Mouse (Mus musculus): ENCODE results near the gene Olfr209. TPM values are rescaled to one million over a fixed set of nuclear protein-coding genes. Genes with fewer than 3 reads are reported as not detected.
"Not testable (repeated sequence)": the region's sequence is repeated elsewhere in the genome, so short reads cannot be mapped to it uniquely, and the experiment has no call there.

Olfr209 gene
- total and polyA plus RNA-seq, 2 experiments, result not detected

DNA sequence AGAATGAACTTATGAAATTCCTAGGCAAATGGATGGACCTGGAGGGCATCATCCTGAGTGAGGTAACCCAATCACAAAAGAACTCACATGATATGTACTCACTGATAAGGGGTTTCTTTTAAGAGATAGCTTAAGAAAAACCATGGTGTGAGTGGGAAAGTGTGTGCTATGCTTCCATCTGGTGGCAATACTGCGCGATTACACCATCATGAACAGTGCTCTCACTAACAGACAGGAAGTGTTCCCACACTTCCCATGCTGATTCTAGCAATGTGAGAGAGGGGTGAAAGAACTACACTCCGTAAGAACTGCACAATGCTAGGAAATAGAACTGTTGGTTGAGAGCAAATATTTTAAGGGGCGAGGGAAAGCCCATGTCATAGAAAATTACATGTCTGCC is 39.9 kb upstream of the Olfr209 start:
- Histone ChIP-seq H3K36me3 (ENCODE audit: control insufficient read depth, insufficient read depth, low read length) (no peaks in the 10 kb centered on the region), H3K27me3 (ENCODE audit: control insufficient read depth, insufficient read depth, low read length) (no peaks in the 10 kb centered on the region), H3K4me3 (ENCODE audit: insufficient read depth, low read depth, low read length) (no peak overlapping the region), H3K4me1 (ENCODE audit: control insufficient read depth, insufficient read depth, low read length) (peaks cover 1% of the 10 kb centered on the region; the same call in 1 of the 2 replicates), H3K9ac (ENCODE audit: low read depth, low read length) (no peak overlapping the region), H3K27ac (replicated peaks; ENCODE audit: insufficient read depth, low read depth, low read length) (no peak overlapping the region), H3K79me2 (ENCODE audit: control insufficient read depth, insufficient read depth, low read length) (no peaks in the 10 kb centered on the region)
- peak; percentile 36 for DNase-seq (ENCODE audit: extremely low read depth, low read depth, low spot score)
- WGBS, result 9% methylated on average over 4 of the region's 4 CpGs
- peak; percentile 38 for TF ChIP-seq CTCF (IDR thresholded peaks at IDR 0.05; ENCODE audit: low read depth, low read length)
- TF ChIP-seq POLR2A (IDR thresholded peaks at IDR 0.05; ENCODE audit: extremely low read depth, insufficient read depth, low read length), result no peak

DNA sequence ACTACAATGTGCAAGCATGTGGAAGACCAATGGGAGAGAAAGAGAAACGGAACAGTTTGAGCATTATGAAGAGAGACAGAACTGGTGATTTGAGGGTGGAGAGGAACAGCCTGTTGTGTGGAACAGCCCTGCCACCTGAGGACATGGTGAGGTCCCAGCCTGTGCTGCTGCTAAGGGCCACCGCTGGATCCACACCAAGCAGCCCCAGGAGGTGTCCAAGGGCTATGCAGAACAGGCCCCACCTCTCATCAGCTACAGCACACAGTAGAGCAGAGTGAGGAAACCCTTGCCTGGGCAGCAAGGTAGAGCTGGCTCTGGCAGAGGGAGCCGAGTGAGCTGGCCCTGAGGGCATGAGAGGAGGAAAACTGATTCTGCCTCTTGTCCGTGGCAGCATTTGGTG is 38.2 kb upstream of the Olfr209 start:
- Histone ChIP-seq H3K79me2 (ENCODE audit: control insufficient read depth, insufficient read depth, low read length) (no peaks in the 10 kb centered on the region), H3K36me3 (ENCODE audit: control insufficient read depth, insufficient read depth, low read length) (no peaks in the 10 kb centered on the region), H3K27me3 (ENCODE audit: control insufficient read depth, insufficient read depth, low read length) (no peaks in the 10 kb centered on the region), H3K4me1 (ENCODE audit: control insufficient read depth, insufficient read depth, low read length) (no peaks in the 10 kb centered on the region), H3K9ac (ENCODE audit: low read depth, low read length) (no peak overlapping the region), H3K27ac (replicated peaks; ENCODE audit: insufficient read depth, low read depth, low read length) (no peak overlapping the region), H3K4me3 (ENCODE audit: insufficient read depth, low read depth, low read length) (no peak overlapping the region)
- no peak for DNase-seq (ENCODE audit: extremely low read depth, low read depth, low spot score)
- no peak for TF ChIP-seq POLR2A (IDR thresholded peaks at IDR 0.05; ENCODE audit: extremely low read depth, insufficient read depth, low read length)
- TF ChIP-seq CTCF (IDR thresholded peaks at IDR 0.05; ENCODE audit: low read depth, low read length), result no peak
- WGBS, result 78% methylated on average over 4 of the region's 4 CpGs

DNA sequence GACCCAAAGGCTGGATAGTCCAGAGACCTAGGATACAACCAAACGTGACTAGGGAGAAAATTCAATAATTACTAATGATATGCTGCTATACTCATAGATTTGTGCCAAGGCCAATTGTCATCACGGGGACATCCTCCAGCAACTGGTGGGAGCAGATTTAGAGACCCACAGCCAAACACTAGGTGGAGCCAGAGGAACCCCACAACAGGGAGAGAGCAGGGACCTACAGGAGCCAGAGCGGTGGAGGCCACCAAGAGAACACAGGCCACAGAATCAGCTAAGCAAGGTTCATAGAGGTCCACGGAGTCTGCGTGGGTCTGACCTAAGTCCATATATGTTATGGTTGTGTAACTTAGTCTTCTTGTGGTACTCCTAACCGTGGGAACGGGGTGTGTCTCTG is 37.3 kb upstream of the Olfr209 start:
- TF ChIP-seq POLR2A (IDR thresholded peaks at IDR 0.05; ENCODE audit: extremely low read depth, insufficient read depth, low read length) (no peak), CTCF (IDR thresholded peaks at IDR 0.05; ENCODE audit: low read depth, low read length) (peak; percentile 20; the same call in 1 of the 2 replicates)
- Histone ChIP-seq H3K4me3 (ENCODE audit: insufficient read depth, low read depth, low read length) (no peak overlapping the region), H3K27ac (replicated peaks; ENCODE audit: insufficient read depth, low read depth, low read length) (no peak overlapping the region), H3K36me3 (ENCODE audit: control insufficient read depth, insufficient read depth, low read length) (no peaks in the 10 kb centered on the region), H3K27me3 (ENCODE audit: control insufficient read depth, insufficient read depth, low read length) (no peaks in the 10 kb centered on the region), H3K9ac (ENCODE audit: low read depth, low read length) (no peak overlapping the region), H3K4me1 (ENCODE audit: control insufficient read depth, insufficient read depth, low read length) (no peaks in the 10 kb centered on the region), H3K79me2 (ENCODE audit: control insufficient read depth, insufficient read depth, low read length) (no peaks in the 10 kb centered on the region)
- WGBS, result 68% methylated on average over 7 of the region's 7 CpGs
- DNase-seq (ENCODE audit: extremely low read depth, low read depth, low spot score), result no peak

DNA sequence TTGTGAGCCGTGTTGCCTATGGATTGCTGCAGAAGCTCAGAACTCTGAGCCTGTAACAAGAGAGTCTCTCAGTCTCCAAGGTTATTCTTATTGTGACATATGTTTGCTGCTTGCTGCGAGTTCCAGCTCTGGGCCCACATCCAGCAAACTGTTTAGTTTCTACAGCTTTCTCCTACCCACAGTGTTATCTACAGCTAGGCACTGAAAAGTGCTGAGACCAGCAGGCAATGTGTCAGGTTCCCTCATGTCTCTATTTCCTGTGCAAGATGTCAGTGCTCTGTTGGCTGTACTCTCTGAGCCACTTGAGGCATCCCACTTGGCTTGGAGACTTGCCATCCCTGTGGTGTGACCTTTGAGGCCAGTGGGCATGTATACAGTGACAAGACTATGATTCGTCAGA is 29.5 kb upstream of the Olfr209 start:
- TF ChIP-seq POLR2A (IDR thresholded peaks at IDR 0.05; ENCODE audit: extremely low read depth, insufficient read depth, low read length), result no peak
- Histone ChIP-seq H3K36me3 (ENCODE audit: control insufficient read depth, insufficient read depth, low read length) (no peaks in the 10 kb centered on the region), H3K9ac (ENCODE audit: low read depth, low read length) (no peak overlapping the region), H3K79me2 (ENCODE audit: control insufficient read depth, insufficient read depth, low read length) (no peaks in the 10 kb centered on the region), H3K27ac (replicated peaks; ENCODE audit: insufficient read depth, low read depth, low read length) (no peak overlapping the region), H3K4me3 (ENCODE audit: insufficient read depth, low read depth, low read length) (no peak overlapping the region), H3K27me3 (ENCODE audit: control insufficient read depth, insufficient read depth, low read length) (no peaks in the 10 kb centered on the region), H3K4me1 (ENCODE audit: control insufficient read depth, insufficient read depth, low read length) (no peaks in the 10 kb centered on the region)
- no peak for DNase-seq (ENCODE audit: extremely low read depth, low read depth, low spot score)
- 49% methylated on average over 3 of the region's 3 CpGs for WGBS

DNA sequence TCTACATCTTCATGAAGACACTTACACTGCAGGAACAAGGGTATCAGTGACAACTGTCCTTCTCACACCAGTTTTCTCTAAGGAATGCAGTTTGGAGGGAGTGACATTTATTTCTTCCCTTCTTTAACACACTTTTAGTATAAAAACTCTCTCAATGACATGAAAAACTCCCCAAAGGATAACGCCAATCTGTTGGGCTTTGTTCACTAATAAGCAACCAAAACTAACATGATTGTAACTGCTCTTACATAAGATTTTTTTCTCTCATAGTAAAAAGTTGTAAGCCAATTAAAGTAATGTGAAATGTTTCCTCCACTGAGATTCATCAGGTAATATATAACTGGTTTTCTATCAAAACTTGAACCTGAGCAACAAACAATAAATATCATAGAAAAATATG is 14.6 kb downstream of the Olfr209 start, which contains the start of gene Olfr206:
Olfr206 (minus strand) TSS at position 101 of the 400 bp plus-strand sequence.
- Histone ChIP-seq H3K36me3 (ENCODE audit: control insufficient read depth, insufficient read depth, low read length) (no peaks in the 10 kb centered on the region), H3K27me3 (ENCODE audit: control insufficient read depth, insufficient read depth, low read length) (no peaks in the 10 kb centered on the region), H3K79me2 (ENCODE audit: control insufficient read depth, insufficient read depth, low read length) (no peaks in the 10 kb centered on the region), H3K9ac (ENCODE audit: low read depth, low read length) (no peak within 1 kb of the TSS), H3K4me3 (ENCODE audit: insufficient read depth, low read depth, low read length) (no peak within 1 kb of the TSS), H3K4me1 (ENCODE audit: control insufficient read depth, insufficient read depth, low read length) (no peaks in the 10 kb centered on the region), H3K27ac (replicated peaks; ENCODE audit: insufficient read depth, low read depth, low read length) (no peak within 1 kb of the TSS)
- TF ChIP-seq CTCF (IDR thresholded peaks at IDR 0.05; ENCODE audit: low read depth, low read length) (no peak), POLR2A (IDR thresholded peaks at IDR 0.05; ENCODE audit: extremely low read depth, insufficient read depth, low read length) (no peak)
- DNase-seq (ENCODE audit: extremely low read depth, low read depth, low spot score), result no peak
- WGBS, result 71% methylated on average over 1 of the region's 1 CpGs

DNA sequence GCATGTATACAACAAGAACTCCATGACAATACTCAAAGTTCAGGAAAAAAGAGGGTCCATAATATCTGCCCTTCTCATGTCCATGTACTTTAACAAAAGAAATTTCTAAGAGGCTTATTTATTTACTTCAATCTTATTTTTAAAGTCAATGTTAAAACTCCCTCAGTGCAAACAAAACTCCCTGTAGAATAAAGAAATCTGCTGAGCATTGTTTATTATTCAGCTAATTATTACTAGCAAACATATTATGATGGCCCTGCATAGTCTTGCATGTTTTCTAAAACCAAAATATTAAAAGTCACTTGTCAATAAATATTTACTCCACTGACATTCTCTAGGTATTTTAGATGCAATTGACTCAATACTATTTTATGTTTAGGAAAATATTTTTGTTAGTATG is 32.8 kb downstream of the Olfr209 start, which contains the start of gene Olfr205:
Olfr205 (minus strand) TSS at position 101 of the 400 bp plus-strand sequence.
- TF ChIP-seq CTCF (IDR thresholded peaks at IDR 0.05; ENCODE audit: low read depth, low read length), result no peak
- no peak for TF ChIP-seq POLR2A (IDR thresholded peaks at IDR 0.05; ENCODE audit: extremely low read depth, insufficient read depth, low read length)
- H3K4me3 ChIP-seq (ENCODE audit: insufficient read depth, low read depth, low read length), result no peak within 1 kb of the TSS

DNA sequence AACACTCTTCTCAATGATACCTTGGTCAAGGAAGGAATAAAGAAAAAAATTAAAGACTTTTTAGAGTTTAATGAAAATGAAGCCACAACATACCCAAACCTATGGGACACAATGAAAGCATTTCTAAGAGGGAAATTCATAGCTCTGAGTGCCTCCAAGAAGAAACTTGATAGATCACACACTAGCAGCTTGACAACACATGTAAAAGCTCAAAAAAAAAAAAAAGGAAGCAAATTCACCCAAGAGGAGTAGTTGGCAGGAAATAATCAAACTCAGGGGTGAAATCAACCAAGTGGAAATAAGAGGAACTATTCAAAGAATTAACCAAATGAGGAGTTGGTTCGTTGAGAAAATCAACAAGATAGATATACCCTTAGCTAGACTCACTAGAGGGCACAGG is 40.5 kb downstream of the Olfr209 start:
- H3K36me3 ChIP-seq (ENCODE audit: control insufficient read depth, insufficient read depth, low read length); H3K9ac ChIP-seq (ENCODE audit: low read depth, low read length); H3K4me3 ChIP-seq (ENCODE audit: insufficient read depth, low read depth, low read length); H3K27me3 ChIP-seq (ENCODE audit: control insufficient read depth, insufficient read depth, low read length); H3K4me1 ChIP-seq (ENCODE audit: control insufficient read depth, insufficient read depth, low read length); H3K79me2 ChIP-seq (ENCODE audit: control insufficient read depth, insufficient read depth, low read length); H3K27ac ChIP-seq (replicated peaks; ENCODE audit: insufficient read depth, low read depth, low read length); DNase-seq (ENCODE audit: extremely low read depth, low read depth, low spot score): not testable (repeated sequence)
- 30% methylated on average over 1 of the region's 1 CpGs for WGBS

More for the DNA sequence above, 32.8 kb downstream of the Olfr209 start, which contains the start of gene Olfr205:
- Histone ChIP-seq H3K27me3 (ENCODE audit: control insufficient read depth, insufficient read depth, low read length) (no peaks in the 10 kb centered on the region), H3K4me1 (ENCODE audit: control insufficient read depth, insufficient read depth, low read length) (no peaks in the 10 kb centered on the region), H3K9ac (ENCODE audit: low read depth, low read length) (no peak within 1 kb of the TSS), H3K27ac (replicated peaks; ENCODE audit: insufficient read depth, low read depth, low read length) (no peak within 1 kb of the TSS), H3K79me2 (ENCODE audit: control insufficient read depth, insufficient read depth, low read length) (no peaks in the 10 kb centered on the region), H3K36me3 (ENCODE audit: control insufficient read depth, insufficient read depth, low read length) (no peaks in the 10 kb centered on the region)
- no peak for DNase-seq (ENCODE audit: extremely low read depth, low read depth, low spot score)

All from liver, adult 2 months (tissue).